ENCODE assay signal across 8 mouse cellular contexts in genomic region chr1:73265009-73265408, GRCm38 (mm10).
DNase-seq lines count a peak whose midpoint lies in the region.
"Had no signal": no experiment of that assay in that cellular context is flagged by ENCODE, and none has a peak within 500 bp of the region (broad histone marks: within the 10 kb centered on the region; RNA-seq: fewer than 3 reads in every experiment).

No protein-coding gene starts in this region.

- DNase-seq in layer of hippocampus, adult 11-12 months (ENCODE audit: low spot score) = peak; percentile 24
- no peak for DNase-seq in layer of hippocampus, adult 9-10 months (ENCODE audit: low spot score)
- DNase-seq in cerebellum, postnatal 14 days = peak; percentile 20 to 40
- DNase-seq in heart, adult 8-10 months (ENCODE audit: low spot score) = peak; percentile 16
- peak; percentile 63 for DNase-seq in lung, postnatal 10 days
- no peak for DNase-seq in yolk sac, embryonic 10.5 days (ENCODE audit: low spot score)
- DNase-seq in adrenal gland, adult 2 months = no peak
- DNase-seq: kidney, adult 18-20 months had no signal

Comparison
In these comparisons a context has a peak if more than half of its experiments do, and no peak if none do; other contexts are left out.
1. DNase-seq: peak in layer of hippocampus, adult 11-12 months (single experiment), cerebellum, postnatal 14 days (2 of 2), heart, adult 8-10 months (single experiment) and lung, postnatal 10 days (single experiment); none in layer of hippocampus, adult 9-10 months (single experiment), yolk sac, embryonic 10.5 days (single experiment) and adrenal gland, adult 2 months (single experiment).